Mouse (Mus musculus): ENCODE data around the gene Fmod. TPM values are rescaled to one million over a fixed set of nuclear protein-coding genes. Genes with fewer than 3 reads are reported as not detected.

Fmod gene
- total RNA-seq, 2 experiments from 2014 or later = 18.7 to 21.9 TPM

DNA sequence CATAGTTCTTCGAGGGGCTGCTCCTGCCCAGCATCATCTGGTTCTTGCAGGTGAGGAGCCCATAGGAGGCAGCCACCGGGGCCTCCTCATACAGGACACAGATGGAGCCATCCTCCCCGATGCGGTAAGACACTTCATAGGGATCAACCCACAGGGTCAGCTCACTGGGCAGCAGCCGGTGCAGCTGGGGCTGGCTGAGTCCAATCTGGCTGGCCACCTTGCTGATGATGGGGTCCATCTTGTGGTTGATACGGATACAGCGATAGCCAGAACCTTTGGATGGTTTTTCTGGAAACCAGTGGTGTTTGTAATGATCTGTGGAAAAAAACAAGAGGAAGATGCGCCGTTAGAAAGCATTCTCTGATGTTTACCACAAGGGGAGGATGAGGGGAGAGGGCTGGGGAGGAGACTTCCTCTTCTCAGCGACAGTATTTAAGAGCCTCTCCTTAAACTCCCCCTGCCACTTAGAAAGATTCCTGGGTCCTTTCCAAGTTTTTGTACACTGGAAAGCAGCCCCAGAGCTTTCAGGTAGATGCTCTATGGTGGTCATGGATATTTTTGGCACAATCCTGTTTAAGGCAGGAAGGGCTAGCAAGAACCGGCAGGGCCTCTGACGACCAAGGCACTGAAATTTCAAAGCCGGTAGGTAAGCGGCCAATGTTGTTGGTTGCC lies 40.5 kb downstream of the Fmod start:
- DNase-seq = peak; percentile 35

DNA sequence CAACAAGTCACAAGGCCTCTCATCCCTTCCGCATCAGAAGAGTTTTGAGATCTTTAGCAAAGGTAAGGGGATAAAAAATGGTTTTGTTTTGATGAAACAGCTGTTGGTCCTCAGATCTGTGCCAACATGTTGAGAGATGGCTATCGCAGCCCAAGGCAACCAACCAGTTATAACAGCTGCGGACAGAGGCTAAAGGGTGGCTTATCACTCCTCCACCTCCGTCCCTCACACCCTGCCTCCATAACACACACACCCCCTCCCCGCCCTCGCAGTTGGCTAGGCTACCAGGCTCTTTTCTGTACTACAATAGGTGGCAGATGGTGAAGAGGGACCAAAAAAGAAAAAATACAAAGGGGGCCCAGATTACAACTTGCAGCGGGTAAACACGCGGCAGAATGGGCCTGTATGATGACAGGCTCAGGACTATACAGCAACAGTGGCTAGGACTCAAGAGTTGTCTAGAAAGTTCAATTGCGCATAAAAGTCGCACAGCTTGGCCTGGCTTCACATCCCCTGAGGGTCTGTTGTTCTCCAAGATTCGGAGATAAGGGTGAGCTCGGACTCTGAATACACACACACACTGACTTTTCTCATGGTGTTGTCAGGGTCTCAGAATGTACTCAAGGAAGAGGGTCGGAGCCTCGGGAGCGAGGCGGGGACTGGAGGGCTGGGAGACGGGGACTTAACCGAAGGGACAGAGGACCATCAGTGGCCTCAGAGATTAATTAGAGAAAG lies 41.2 kb downstream of the Fmod start:
- DNase-seq = peak; percentile 36

DNA sequence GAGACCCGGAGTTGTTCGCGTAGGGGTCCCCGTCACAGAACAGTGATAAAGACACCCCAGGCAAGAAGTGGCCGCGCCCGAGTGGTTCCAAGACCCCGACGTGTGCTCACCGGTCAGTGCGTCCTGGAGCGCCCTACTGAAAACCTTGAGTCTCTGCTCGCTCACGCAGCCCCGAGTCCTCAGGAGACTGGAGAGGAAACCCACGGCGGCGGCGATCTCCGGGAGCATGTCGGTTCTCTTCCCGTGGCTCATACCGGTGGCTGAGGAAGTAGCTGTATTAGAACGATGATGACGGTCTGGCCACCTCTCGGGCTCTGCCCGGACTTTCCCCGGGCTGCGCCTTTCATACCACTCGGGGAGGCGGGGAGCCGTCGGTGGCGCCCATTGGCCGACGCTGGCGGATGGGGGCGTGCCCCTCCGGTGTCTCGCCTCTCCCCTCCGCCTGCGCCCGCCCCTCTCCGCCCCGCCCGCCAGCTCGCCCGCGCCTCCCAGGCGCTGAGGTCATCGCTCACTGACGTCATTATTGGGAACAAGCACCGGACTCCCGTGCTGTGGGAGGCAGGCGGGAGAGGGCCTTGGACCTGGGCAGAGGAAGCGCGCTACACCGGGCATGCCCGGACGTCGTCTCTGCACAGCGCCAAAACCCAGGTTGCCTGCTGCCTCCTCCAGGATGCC lies 41.9 kb downstream of the Fmod start, which contains the start of gene Btg2:
TSS of gene Btg2 (minus strand) at position 319 of the 675 bp plus-strand sequence.
- DNase-seq = peak; percentile 99

DNA sequence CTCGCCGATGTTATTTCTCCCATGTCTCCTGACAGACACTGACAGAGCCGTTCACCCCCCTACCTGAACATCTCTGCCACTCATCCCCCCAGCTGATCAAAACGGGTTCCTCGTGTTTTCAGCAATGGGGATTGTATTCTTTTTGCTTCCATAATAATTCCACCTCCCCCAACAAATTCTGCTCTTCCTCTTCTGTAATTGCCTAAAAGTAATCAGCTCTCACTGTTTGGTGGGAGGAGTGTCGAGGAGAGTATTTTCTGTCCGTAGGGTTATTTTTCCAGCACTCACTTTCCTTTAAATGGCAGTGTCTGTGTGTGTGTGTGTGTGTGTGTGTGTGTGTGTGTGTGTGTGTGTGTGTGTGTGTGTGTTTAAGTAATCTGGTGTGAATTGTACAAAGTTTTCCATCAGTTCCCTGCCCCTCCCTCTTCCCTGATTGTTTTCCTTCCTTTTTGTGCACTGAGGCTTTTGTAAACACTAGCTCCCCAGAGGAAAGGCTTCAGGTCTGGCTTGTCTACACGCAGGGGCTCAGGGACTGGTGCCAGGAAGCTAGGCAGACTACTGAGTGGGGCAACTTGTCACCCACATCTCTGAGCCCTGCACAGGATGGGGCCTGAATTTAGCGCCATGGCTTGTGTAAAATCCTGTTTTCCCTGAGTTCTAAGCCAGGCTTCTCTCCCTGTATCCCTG lies 42.6 kb downstream of the Fmod start:
- DNase-seq = peak; percentile 74

DNA sequence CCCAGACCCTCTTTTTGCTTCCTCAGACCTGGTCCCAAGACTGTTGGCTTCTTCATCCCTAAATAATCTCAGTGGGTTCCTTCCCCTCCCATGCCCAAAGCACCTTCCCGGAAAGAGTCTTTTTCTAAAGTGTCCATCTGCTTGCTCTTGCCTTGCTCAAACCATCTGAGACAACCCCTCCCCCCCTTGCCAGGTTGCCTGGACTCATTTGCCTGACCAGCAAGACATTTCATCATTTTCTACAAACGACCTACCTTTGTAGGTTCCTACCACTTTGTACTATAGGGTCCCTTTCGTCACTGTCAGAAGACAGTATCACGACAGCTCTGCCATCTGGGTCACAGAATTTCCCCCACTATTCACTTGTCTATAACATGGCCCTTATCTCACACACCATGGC lies 43.4 kb downstream of the Fmod start:
- DNase-seq = no peak

DNA sequence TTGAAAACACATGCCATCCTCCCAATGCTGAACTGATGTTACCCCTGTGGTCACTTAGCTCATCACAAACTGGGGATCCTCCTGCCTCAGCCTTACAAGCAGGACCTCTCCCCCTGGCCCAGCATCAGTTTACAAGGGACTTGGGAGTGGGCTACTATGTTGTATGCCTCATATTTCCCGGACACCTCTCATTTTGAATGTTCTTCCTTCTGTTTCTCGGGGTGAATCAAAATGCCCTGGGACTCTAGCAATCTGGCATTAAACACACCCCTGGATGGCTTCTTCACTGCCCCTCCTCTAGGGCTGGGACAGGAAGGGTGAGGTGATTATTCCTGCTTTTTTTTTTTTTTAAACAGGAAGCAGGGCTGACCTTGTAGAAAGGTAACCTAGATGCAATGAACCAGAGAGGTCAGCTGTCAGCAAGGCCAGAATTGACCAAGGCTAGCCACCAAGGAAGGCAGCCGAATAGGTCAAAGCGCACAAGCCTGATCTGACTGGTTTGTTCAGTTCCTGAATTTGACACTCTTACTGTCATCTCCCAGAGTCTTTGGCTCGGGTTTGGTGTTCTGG lies 43.9 kb downstream of the Fmod start:
- no peak for DNase-seq

DNA sequence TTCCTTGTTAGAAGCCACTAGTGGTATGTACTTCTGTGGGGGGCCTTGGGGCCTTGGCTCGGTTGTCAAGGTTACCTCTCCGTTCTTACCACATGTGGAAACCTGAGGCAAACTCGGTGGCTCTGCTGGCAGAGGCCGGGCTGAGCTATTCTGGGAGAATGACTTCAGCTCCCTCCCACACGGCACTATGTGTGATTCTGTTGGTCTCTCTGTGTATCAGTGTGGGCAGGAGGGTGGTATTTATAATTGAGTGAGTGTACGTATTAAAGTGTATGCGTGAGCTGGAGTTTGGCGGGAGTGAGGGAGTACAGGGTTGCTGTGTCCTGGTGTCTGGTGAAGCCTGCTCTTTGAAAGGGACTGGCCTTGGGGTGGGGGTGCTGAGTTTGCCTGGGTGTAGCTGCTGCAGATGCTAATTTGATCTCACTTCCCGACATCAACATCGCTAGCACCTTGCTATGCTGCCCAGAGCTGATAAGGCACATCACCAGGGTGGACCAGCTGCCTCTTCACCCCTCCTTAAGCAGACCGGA lies 46.0 kb downstream of the Fmod start:
- peak; percentile 86 for DNase-seq

DNA sequence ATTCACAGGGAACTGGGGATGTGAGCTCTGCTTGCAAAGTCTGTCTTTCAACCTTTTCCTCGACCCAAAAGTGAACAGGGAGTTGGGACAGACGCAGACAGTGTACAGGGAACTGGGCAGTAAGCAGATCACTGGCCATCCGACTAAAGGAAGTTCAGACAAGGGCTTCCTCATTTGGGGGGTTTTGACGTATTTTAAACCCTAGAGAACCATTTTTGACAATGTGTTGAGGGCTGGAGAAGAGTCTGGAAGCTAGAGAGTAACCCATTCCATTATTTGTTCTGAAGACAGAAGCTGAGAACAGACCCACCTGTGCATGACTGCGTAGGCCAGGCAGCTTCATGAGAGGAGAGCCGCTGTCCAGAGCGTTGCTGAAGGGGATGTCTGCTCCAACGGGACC lies 46.6 kb downstream of the Fmod start:
- DNase-seq = no peak

DNA sequence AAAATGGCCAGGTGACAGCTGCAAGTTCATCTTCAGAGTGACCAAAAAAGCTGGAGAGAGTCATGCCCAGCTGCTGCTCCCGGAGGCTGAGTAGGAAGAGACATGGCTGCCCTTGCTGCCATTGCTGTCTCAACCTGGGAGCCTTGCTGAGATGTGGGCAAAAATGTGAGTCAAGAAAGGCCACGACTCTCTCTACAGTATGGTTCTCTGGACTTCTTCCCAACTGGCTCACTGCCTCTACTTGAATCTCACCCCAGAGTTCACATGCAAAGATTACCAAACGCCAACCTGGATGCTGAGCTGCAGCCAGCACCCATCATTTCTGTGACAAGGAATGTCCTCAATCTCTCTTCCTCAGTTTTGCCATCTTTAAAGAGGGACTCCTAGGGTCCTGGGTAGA lies 47.1 kb downstream of the Fmod start:
- no peak for DNase-seq

DNA sequence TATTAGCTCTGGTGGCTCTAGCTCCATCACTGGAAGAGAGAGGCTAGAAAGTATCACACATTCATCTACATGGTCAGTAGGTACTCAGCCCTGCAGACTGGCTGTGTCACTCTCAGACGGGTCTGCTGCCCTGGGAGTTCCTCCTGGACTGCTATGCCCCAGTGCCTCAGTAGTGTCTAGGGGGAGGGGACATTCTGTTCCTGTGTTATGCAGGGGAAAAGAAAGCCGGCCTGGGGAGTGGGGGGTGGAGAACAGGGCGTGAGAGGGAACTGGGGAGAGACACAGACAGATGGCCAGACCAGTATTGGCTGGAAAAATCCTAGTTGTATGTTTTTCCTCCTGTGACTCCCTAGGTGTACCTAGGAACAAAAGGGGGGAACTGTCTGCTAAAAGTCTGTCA lies 49.0 kb downstream of the Fmod start:
- DNase-seq = no peak

DNA sequence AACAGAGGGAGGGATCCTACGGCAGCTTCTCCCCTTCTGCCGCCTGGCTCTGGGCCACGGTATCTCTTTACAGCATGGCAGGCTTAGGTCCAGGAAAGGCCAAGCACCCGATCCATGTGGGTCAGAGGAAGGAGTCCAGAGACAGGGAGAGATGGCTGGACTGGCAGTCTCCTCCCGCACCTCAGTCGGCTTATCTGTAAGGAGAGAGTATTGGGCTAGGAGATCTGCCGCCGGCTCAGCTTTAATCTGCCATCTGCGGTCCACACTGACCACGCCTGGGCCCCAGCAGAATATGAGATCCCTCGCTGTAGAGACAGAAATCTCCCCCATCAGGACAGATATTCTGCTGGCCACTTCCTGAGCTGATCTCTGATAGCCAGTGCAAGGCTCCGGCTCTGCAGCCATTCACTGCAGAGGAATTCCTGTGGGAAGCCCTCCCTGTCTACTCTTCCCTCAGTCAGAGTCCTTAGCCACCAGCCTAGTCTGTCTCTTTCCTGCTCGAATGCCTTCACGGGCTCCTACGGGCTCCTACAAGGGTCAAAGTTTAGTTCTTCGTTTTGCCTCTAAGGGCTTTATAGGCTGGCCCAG lies 49.9 kb downstream of the Fmod start:
- peak; percentile 70 for DNase-seq

DNA sequence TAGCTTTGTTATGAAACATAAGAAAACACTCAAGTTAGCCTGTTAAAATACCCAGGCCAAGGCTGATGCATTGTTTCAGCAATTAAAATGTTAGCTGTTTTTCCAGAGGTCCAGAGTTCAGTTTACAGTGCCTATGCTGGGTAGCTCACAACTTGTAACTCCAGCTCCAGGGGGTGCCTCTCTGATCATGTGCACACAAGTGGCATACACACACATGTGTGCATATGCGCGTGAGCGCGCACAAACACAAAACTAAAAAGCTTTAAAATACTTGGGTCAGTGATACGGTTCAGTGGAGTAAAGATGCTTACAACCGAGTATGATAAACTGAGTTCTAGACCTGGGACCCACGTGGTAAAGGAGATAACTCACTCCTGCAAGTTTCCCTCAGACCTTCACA lies 52.0 kb downstream of the Fmod start:
- DNase-seq = no peak

DNA sequence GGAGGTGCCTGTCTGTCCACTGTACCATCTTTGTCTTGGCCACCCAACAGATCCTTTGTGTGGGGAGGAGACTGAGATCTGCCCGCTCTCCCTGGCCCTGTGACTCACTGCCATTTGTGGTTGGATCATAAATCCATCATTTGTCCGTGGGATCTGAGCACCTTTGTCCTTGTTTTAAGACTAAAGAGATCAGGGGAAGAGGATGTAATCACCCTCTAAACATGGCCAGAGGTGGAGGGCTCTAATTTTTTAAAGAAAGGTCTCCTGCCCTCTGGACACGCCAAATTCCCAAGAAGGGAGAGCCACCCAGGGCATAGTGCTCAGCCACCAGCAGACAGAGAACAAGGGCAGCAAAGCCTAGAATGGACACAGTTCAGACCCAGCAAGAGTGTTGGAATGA lies 54.8 kb downstream of the Fmod start:
- DNase-seq = no peak

DNA sequence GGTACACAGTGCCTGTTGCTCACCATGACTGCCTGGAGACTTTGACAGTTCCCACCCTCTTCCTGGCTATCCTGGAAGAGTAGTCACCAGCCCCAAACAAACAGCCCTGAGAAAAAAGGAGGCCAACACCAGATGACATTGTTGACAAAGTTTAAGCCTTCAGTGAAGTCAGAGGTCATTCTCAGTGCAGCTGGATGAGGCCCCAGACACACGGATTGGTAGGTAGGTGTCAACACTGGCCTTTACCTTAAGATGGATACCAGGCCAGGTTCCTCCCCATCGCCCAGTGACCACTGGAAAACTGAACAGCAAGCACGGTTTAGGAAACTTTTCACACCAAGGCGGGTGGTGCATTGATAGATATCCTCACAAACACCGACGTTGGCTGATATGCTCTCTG lies 55.3 kb downstream of the Fmod start:
- no peak for DNase-seq

DNA sequence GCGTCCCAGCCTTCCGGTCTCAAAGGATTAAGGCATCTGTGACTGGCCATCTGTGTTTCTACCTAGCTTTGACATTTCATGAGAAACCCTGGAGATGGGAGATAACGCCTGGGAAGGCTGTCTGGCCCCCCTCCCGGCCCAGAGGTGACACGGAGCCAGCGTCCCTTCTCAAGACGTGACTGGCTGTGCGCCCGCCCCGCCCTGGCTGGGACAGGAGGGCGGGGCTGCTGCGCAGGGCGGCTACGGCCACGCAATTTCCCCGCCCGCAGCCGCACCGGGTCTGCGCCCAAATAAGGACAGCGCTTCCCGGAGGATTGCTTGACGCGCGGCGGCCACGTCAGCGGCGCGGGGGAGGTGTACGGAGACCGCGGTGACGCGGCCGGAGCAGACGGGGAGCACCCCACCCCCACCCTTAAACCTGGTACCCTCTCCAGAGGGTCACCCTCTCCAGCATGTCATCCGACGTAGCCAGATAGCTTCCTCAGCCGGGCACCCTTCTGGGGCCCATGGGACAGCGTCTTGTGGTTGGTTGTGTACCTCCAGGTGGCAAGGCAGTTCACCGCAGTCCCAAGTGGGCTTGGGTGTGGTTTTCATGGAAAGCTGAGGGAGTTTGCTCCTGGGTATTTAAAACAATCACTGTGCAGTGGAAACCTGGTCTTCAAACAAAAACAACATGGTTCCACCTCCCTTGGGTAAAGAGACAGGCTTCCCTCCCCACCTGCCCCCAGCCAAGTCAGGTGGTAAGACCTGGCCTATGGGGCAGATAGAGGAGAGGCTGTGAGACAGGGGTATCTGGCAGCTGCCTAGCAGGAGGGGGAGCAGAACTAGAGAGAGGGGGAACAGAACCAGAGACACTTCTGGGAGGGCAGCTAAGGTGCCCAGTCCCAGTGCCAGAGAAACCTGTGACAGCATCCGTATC lies 56.1 kb downstream of the Fmod start:
- peak; percentile 96 for DNase-seq

DNA sequence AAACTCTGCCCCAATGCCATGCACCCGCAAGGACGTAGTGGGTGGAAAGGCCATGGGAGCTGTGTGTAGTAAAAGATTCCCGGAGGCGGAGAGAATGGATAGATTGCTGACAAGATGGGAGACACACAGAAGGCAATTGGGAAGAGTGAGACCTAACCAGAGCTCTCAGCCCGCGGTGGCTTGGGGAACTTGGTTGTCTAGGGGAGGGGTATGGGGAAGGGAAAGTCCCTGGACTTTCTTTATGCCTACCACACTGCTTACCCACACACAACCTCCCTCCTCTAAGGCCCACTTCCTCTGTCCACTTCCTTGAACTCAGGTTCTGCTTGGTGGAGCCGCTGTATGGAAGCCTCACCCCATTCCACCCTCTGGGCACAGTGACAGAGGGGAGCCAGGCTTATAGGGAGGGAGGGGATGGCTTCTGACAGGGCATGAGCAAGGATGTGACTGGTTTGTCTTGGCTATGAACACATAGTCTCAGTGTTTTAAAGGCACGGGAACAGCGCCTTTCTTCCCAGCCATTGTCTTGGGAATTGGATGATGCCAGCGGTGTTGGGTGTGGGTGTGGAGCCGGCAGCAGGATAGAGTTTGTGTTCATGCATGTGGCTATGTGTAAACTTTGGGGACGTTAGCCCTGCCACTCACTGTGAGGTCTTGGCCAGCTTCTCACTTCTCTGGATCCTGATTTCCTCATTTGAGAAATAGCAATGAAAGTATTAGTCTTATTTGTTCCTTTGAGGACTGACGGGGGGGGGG lies 56.9 kb downstream of the Fmod start:
- peak; percentile 37 for DNase-seq

DNA sequence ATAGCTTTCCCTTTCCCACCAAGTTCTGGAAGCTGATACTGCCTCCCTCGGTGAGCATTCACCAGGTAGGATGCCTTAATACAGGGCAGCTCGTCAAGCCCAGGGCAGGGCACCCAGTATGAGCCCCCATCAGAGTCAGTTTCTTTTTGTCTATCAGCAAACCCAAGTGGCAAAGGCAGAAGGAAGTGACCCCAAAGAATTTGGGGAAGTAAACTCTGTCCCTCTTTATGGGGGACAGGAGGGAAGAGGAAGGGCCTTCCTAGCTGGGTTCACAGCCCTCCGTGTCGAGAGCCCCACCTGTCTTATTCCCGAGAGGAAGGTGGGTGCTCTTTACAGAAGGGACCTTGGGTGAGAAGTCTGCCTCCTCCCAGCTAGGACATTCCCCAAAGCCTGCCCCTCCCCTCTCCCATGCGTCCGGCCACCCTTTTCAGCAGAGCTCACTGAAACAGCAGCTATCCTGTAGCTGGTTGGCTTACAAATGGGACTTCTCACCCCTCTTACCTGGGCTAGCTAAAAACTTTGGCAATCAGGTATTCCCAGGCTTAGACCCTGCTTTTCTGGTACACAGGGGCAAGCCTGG lies 58.1 kb downstream of the Fmod start:
- no peak for DNase-seq

DNA sequence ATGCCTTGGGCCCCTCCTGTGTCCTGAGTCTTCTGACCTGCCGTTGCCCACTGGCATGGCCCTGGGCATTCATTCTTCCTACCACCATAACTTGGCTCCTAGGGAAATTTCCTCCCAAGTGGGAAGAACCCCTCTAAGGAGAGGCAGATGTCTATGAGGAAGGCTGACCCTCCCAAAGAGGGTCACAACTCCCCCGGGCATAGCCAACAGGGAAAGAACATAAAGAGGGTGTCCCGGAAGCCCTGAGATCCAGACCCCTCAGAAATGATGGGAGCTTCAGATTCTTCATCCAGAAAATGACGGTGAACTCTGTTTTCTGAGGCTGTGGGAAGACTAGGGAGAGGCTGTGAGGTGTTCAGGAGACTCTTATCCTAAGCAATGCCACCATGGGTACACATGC lies 58.7 kb downstream of the Fmod start:
- no peak for DNase-seq

DNA sequence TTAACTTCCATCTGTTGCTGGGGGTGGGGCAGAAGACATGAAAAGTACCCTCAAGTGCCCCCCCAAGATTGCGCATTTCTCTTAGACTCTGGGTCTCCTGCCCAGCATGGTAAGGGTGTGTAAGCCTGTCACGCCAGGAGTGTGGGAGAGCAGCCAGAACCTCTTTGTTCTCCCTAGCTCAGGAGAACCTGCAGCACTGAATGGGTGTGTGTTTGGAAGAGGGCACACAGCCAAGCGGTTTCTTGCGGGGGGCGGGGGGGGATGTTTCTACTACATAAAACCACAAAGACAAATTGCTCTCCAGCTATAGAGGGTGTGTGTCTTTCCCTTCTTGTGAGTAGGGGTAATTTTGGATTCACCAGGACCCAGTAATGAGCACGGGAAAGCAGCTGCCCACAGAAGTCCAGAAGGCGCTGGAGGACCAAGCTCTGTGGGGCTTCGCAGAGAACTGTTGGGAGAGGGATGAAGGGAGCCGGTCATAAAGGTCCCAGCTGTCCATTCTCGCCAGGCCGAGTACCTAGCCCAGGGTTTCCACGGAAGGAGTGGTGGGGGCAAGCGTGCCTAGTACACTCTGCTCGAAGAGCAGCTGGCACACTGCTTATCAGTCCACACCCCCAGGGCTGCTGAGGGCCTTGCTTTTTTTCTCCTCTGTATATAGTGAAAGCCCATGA lies 59.3 kb downstream of the Fmod start:
- DNase-seq = peak; percentile 74

Measured in heart, postnatal 4 days (tissue).